Mouse (Mus musculus) bone marrow macrophage, adult 2 months (primary cell): ENCODE measurements around the gene Itih5.

Experiments used
- CTCF ChIP-seq: IDR thresholded peaks from 2 replicates; pipeline ENCODE4 v1.5.1; 2012; ENCODE audit warnings: low read depth, mild to moderate bottlenecking, low read length, moderate library complexity
- POLR2A ChIP-seq: IDR thresholded peaks from 2 replicates; pipeline ENCODE4 v1.6.1; 2012; ENCODE audit warnings: mild to moderate bottlenecking, low read depth, low read length, borderline replicate concordance

- TF ChIP-seq CTCF (no peak), POLR2A (no peak)
Measured at GRCm38 (mm10) chr2:10133941-10134340, 19.4 kb upstream of the Itih5 start.
